Mouse (Mus musculus) gastrocnemius, adult 18-20 months (tissue): Measurements from ENCODE around the gene Pole3. TPM values are rescaled to one million over a fixed set of nuclear protein-coding genes. Genes with fewer than 3 reads are reported as not detected.
"Not testable (repeated sequence)": the region's sequence is repeated elsewhere in the genome, so short reads cannot be mapped to it uniquely, and the experiment has no call there.

Experiments
- DNase-seq: peaks from one replicate; pipeline ENCODE4 v3.0.0; 2021; ENCODE audit warnings: low spot score
- total RNA-seq, 2 experiments: library from RNA; stranded (reverse); gene quantifications; 2 replicates each; pipeline ENCODE4 v1.2.3; 2021

The Pole3 gene
- total RNA-seq, 2 experiments from 2014 or later: 14.4 to 14.8 TPM

- DNase-seq: no peak
These were observed 30.6 kb downstream of the Pole3 start for GRCm38 (mm10) chr4:62494230-62494629.

GRCm38 (mm10) chr4:62492682-62493081, 32.2 kb downstream of the Pole3 start:
- DNase-seq: no peak

GRCm38 (mm10) chr4:62487914-62488313, 37.0 kb downstream of the Pole3 start:
- DNase-seq: no peak

- DNase-seq: no peak
These were observed 37.7 kb downstream of the Pole3 start for GRCm38 (mm10) chr4:62487172-62487571.

- DNase-seq: no peak
These were observed 38.6 kb downstream of the Pole3 start for GRCm38 (mm10) chr4:62486162-62486696.

GRCm38 (mm10) chr4:62485450-62486161, 39.3 kb downstream of the Pole3 start:
- no peak for DNase-seq

- DNase-seq: no peak
These were observed 39.9 kb downstream of the Pole3 start for GRCm38 (mm10) chr4:62484928-62485327.

GRCm38 (mm10) chr4:62480709-62481605, 43.9 kb downstream of the Pole3 start:
- DNase-seq: no peak

- DNase-seq: no peak
These were observed 44.7 kb downstream of the Pole3 start, which contains the start of gene Bspry for GRCm38 (mm10) chr4:62479937-62480708. Bspry (plus strand) TSS chr4:62480053.

- DNase-seq: not testable (repeated sequence)
These were observed 45.3 kb downstream of the Pole3 start for GRCm38 (mm10) chr4:62479593-62479936.

- no peak for DNase-seq
These were observed 47.2 kb downstream of the Pole3 start for GRCm38 (mm10) chr4:62477542-62478244.

- DNase-seq: no peak
These were observed 49.1 kb downstream of the Pole3 start for GRCm38 (mm10) chr4:62475793-62476192.

- no peak for DNase-seq
These were observed 49.7 kb downstream of the Pole3 start for GRCm38 (mm10) chr4:62475131-62475530.

Other genes starting within 250 kb of the Pole3 start
- gene Fkbp15, start 164.5 kb downstream of the Pole3 start, total RNA-seq: 10 to 100 TPM; 11.5 to 11.6 TPM
- gene Slc31a1, start 164.3 kb downstream of the Pole3 start, total RNA-seq: 1 to 10 TPM; 8.5 to 9.7 TPM
- gene Cdc26, start 116.4 kb downstream of the Pole3 start, total RNA-seq: 10 to 100 TPM; 50.0 to 51.6 TPM
- 10 to 100 TPM; 16.1 to 17.3 TPM for gene Prpf4, start 116.3 kb downstream of the Pole3 start, total RNA-seq
- not detected for gene Rnf183, start 89.8 kb downstream of the Pole3 start, total RNA-seq
- under 1 TPM; 0.25 to 0.64 TPM for gene Wdr31, start 54.2 kb downstream of the Pole3 start, total RNA-seq
- not detected for gene Bspry, start 45.0 kb downstream of the Pole3 start, total RNA-seq
- 1 to 10 TPM; 1.1 to 1.3 TPM for gene Hdhd3, start 21.6 kb downstream of the Pole3 start, total RNA-seq
- 10 to 100 TPM; 29.5 to 32.4 TPM for gene Alad, start 5.2 kb downstream of the Pole3 start, total RNA-seq
- under 1 TPM in 1 of 2 experiments, not detected in 1; 0.11 TPM for gene 4933430I17Rik, start 301 bp upstream of the Pole3 start, total RNA-seq
- gene Rgs3, start 34.8 kb upstream of the Pole3 start, total RNA-seq: 1 to 10 TPM; 7.4 to 9.3 TPM